Mouse (Mus musculus): ENCODE measurements around the gene Zfp536.

The Zfp536 gene

DNA sequence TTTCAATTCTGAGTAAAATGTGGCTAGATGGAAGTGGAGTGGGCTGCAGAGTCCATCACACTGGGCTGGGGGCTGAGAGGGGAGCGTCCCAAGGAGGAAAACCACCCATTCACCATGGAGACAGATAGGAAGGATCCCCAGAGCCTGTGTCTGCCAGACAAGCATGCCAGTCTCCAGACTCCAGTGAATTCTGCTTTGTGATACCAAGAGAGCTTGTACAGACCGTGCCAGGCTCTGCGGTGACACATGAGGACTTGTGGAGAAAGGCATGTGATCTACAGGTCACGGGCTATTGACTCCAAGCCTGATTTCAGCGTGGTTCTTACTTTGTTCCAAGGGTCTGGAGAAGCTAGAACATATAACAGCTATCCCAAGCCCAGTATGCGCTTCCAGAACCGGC is 230.5 kb downstream of the Zfp536 start:
- DNase-seq: no peak

DNA sequence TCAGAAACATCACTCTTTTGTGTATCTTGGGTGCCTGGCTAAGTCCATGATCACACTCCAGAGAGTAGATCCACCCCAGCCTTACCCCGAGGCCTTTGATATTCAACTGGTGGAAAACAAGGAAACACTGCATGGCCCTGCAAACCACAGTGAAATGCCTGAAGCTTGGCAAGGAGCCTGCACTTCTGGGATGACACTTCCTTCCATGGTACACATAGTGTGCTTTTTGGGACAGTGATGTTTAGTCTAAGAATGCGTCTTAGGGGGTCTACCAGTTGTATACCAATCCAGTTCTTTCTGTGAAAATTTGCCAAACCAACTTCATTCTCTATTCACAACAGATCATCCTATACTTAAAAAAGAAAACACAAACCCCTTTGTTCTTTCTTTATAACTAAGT is 242.3 kb downstream of the Zfp536 start:
- DNase-seq: no peak

DNA sequence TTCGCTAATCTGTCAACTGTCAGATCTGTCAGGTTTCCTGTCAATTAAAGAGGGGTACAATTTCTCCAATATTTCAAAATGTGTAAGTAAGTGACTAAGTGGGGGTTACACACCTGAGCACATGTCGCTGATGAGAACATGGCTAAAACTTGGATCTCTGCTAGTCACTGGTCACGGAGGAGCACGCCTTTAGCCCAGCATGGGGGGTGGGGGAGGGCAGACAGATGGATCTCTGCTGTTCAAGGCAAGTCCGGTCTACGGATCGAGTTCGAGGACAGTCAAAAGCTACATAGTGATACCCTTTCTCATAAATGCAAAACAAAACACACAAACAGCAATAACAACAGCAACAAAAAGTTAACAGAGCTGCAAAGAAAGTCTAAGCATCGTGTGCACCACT is 245.1 kb downstream of the Zfp536 start:
- no peak for DNase-seq

DNA sequence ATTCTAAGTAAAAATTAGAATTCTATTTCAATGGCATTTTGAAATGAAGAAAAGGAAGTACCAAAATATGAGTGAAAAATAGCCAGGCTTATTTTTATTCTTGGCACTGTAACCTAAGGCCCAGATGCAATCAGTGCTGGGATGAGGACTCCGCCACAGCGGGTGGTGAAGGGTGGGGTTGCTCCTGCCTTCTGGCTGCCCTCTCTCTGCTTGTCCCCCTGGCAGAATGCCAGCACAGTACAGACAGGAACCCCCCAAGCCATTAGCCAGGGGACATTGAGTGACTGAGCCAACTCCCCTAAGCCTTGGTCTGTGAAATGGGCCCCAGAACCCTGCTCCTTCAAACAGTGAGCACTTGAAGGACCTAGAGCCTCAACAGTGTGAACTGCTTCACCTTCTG is 245.6 kb downstream of the Zfp536 start:
- no peak for DNase-seq

DNA sequence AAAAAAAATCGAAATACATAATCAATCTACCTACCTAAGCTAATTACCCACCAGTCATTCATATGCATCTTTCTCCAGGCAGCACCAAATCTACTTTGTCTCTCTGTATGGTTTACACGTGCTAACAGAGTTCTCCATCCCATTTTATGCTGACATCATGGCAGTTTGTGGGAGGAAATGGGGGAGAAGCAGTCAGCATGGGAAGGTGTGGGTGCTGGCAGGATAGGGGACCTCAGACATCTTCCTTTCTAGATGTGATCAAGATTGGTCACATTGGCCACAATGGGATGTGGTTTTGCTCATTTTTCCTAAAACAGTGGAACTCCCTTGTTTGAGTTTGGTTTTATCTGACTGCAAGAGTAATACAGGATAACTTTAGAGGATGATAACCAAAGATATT is 252.0 kb downstream of the Zfp536 start:
- no peak for DNase-seq

DNA sequence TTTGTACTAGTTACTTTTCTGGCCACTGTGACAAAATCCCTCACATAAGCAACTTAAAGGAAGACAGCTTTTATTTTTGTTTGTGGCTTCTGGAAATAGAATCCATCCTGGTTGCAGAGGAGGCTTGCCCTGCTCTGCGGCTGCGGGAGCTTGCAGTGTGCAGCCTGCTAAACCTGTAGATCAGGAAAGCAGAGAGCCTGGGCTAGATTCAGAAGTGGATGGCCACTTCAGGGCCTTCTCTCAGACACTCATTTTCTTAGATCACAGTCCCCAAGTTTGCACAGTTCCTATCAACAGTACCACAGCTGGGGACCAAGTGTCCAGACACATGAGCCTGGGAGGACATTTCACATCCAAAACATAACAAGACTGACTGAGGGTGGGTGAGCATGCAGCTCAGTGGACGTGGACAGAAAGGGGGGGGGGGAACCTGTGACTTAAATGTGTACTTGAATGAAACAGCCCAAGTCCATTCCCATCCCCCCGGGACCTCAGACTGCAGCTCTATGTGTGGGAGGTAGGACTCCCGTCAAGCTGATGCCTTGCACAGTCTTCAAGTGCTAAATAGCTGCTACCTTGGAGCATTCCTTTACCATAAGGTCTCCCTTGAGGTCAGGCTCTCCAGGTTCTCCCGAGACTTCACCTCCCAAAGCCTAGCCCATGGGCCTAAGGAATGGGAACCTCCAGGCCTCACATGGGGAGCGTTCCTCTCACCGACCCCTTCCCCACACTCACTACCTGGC is 262.3 kb downstream of the Zfp536 start:
- DNase-seq: no peak

DNA sequence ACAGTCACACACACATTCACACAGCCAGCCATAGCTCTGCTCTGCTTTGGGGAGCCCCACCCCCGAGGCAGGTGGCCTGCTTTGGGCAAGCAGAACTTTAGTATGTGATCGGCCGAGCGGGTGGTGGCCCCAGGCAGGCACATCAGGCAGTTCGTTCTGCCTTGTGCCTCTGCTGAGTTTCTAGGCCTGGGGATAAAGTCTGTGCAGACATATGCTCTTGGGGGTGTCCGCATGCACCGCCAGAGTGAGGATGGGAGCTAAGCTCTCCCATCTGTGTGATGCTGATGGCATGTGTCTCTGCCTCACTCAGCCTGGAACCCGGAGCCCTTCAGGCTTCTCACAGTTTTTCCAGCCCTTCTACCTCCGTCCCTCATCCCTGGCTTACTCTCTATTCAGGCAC is 263.7 kb downstream of the Zfp536 start:
- no peak for DNase-seq

DNA sequence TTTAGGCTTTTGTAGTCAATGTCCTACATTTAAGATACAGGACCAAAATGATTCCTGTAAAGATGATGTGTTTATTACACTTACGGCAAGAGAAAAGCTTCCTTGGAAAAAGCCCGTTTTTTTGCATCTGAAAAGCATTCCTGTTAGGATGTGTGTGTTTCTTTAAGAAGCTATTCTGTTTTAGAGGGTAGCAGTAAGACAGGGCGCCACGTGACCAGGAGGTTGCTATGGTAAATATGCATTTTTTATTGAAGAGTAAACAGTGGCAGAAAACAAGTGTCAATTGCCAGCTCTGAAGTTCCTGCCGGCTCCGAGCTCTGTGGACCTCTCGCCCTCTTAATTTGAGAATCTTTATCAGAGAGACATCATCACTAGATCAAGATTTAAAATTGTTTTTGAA is 267.9 kb downstream of the Zfp536 start:
- DNase-seq: no peak

DNA sequence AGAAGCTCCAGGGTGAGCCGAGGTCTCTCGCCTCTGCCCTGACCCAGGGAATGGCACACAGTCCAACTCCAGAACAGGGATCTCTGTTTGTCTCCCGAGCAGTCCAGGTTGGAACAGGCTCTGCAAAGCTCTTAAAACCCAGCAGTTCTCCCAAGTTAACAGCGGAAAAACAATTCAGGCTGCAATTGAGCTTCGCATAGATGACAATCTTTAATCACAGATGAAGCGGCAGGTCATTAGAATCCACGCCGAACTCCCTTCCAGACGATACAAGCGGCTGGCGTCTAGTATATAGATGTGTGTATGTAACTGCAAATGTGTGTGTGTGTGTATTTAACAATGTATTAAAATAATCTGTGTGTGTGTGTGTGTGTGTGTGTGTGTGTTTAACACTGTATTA is 268.3 kb downstream of the Zfp536 start:
- no peak for DNase-seq

DNA sequence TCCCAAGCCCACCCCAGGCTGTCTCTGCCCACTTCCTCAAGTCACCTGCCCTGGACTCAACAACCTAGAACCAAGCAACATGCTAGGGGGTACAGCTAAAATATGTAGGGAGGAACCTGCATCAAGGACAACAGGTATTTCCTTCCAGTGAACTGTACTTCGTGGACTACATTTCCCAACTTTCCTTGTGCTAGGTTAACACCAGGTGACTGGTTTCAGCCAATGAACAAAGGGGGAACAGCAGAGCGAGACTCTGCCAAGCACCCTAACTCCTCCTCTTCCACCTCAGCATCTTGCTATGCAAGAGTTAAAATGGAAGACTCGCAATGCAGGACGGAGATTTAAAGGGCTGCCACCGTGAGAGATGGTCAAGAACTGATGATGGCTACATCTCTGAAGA is 274.6 kb downstream of the Zfp536 start:
- DNase-seq: no peak

DNA sequence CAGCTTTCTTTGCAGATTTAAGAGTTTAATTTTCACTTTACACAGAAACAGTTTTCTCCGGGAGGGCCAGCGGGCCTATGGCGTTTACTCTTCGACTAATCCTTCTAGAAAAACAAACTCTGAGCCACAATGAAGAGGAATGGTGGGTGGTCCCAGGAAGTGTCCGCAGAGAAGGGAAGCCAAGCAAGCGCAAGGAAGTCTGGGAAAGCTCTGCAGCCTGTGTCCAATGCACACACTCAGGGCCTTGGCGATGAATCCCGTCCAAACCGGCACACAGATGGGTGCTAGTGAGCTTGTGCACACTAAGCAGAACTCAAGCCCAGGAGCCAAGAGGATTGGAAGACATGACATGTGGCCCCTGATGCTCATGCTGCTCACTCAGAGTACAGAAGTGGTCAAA is 276.9 kb downstream of the Zfp536 start:
- DNase-seq: no peak

DNA sequence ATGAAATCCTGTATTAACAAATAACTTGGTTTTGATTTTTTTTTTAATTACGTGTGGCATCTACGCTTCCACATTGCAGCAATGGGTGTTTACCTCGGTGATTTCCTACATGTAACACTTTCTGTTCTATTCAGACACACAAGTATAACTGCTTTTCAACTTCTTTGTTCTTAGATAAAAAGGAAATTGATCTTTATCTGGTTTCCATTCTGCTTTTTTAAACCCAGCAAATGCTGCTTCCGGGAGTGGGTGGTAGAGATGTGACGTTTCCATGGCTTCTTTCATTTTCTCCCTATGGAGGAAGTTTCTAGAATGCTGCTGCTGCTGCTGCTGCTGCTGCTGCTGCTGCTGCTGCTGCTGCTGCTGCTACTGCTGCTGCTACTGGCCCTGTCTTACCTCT is 283.1 kb downstream of the Zfp536 start:
- peak; percentile 53 for DNase-seq

DNA sequence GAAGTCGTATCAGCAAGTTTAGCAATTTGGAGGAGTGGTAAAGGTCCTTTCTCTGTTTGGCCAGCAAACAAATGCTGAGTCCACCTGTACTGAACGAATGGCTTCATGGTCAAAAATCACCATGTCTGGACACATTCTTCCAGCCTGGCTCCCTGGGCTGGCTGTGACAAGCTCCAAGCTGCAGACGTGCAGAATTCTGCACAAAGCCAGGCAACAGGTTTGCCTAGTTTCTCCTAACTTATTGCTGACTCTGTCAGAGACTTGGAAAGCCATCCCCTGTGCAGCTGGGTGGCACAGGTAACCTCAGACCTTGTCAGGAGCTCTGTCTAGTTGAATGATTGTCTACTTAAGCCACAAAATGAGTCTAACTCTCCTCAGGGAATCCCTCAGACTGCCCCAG is 288.5 kb downstream of the Zfp536 start:
- DNase-seq: no peak

DNA sequence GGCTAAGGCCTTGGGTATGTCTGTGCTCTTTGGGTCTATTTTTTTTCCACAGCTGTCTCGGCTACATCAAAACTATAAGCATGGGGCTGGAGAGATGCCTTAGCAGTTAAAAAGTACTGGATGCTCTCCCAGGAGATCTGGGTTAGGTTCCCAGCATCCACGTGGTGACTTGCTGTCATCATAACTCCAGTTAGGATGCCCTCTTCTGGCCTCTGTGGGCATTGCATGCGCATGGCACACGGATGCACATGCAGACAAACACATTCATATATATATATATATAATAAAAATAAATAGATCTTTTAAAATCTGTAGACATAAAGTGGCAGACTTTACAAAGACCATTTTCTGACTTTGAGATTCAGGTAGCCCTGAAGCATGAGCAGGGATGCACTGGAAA is 290.9 kb downstream of the Zfp536 start:
- peak; percentile 38 for DNase-seq

DNA sequence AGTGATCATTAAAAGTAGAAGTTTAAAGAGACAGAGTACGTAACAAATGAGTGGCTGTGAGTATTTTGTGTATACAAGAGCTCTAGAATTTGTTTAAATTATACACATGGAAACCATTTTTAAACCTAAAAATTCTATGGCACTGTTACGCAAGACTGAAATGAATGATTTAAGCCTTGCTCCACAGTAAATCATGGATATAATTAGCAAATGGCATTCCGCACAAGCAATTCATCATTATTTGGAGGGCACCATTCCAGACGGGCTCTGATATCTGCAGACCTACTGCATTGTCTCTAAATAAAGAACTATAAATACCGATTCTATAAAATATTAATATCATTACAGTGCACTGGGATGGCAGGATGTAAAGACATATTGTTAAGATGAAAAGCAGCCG is 292.3 kb downstream of the Zfp536 start:
- DNase-seq: no peak

DNA sequence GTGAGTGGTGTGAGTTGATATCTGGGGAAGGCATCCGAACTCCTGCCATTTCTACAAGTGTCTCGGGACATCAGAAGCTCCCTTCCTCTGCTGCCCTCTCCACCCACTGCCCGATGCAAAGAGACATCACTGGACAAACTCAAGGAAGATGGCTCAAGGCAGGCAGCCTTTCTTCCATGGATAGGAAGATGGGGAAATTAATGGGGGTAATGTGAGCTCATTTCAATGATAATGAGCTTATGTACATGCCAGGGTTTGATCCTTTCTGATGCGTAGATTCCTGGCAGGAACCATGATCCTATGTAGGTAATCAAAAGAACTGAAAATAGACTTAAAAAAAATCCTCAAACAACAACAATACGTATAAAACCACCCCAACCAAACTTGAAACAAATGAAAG is 296.1 kb downstream of the Zfp536 start:
- no peak for DNase-seq

DNA sequence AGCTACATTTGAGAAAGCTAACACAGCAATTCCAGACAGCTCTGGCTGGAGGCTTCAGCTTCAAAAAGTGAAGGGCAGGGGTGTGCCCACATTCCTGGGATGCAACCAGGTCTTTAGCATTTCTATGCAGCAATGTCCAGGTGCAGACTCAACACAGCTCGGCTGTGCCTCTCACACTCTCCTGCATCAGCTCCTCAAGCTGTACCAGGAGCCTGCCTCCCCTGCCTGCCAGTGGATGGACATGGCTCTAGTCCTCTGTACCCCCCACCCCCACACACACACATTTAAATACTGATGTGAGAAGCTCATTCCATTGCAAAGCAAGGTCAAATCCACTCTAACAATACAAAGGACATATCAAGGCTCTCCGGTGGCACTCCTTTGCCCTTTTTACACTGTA is 298.0 kb downstream of the Zfp536 start:
- DNase-seq: no peak

DNA sequence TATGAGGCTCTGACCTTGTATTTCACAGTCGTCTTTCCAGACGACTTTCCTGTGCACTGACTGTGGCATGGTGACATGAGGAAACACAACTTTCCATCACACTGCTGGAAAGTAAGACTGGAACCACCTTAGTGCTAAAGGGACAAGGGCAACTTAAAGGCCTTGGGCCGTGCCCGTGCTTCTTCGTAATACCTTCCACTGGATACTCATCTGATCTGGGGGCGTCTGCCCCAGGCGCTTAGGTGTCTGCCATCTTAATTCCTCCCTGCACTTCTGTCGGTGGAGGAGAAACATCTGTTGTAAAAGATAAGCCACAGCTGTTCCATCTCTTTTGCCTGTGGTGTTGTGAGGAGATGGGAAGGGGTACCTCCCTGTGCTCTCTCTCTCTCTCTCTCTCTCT is 299.2 kb downstream of the Zfp536 start:
- DNase-seq: no peak

DNA sequence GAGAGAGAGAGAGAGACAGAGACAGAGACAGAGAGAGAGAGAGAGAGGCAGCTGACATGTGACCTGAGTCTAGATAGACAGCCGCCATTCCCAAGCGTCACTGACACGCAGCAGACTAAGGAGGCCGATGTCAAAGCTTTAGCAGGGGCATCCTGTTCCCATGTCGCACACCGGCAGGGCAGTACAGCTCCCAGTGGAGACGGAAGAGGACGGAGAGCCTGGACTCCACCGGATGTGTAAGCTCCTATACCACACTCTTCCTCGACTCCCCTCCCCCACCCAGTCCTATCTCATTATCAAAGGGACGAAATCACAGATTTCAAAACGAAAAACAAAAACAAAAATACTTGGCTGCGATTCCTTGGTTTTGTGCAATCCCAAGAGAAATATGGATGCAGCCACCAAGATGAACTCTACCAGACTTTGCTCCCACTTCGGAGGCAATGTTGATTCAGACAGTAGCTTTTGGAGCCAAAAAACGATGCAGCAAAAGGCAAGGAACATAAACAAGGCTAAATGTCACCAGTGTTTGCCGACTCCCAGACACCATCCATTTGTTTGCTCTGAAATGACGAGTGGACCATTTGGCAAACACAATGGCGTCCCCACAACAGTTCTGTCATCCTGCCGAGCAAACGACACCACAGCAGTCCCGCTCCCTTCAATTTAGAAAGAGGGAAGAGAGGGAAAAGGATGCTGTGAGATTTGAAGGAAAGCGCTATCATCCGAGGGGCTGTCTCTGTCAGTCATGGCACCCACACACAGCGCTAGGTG is 299.9 kb downstream of the Zfp536 start:
- DNase-seq: no peak

DNA sequence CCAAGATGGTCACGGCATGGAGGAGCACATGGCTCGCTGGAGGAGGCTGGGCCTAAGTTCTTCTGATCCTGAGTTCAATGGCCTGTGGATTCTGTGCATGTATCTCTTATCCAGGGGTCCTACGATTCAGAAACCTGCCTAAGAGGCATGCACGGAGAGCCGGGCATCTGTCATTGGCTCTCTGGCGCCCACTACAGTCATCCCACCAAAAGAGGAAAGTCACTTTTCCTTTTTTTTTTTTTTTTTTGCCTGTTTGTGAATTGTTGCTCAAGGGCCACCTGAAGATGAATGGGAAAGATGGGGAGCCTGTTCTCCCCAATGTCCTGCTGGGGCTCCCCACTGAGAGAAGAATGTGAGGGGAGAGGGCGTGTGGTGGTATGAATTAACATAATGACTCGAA is 301.7 kb downstream of the Zfp536 start:
- DNase-seq: peak; percentile 24

DNA sequence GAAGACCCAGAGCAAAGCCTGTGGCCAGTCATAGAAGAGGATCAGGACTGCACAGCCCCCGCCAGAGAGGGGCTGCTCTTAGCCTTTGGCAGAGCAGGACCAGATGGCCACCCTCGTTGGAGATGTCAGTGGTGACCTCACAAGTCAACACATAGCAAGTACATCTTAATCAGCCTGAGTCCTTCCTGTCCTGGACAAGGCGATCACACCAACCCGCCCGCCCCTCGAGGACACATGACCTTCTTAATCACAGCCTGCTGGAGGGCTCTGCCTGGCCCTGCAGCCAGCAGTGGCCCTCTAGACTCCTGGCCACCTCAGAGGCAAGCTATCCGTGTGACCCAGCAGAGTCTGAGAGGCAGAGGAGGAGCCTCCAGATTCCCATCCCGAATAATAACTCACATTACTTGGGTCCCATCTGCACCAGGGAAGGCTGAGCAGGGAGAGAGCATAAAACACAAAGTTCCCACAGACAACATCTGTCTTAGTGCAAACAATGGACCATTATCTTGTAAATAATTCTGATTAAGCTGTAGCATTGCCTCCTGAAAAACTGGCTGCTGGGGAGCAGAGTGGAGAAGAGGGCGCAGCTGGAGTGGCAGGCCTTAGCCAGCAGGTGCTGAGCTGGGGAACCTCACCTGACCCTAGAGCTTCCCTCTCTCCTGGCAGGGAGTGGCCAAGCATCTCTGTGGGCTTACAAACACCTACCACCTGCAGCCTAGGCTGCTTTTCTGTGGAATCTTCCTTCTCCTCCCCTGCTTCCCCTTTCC is 306.8 kb downstream of the Zfp536 start:
- no peak for DNase-seq

DNA sequence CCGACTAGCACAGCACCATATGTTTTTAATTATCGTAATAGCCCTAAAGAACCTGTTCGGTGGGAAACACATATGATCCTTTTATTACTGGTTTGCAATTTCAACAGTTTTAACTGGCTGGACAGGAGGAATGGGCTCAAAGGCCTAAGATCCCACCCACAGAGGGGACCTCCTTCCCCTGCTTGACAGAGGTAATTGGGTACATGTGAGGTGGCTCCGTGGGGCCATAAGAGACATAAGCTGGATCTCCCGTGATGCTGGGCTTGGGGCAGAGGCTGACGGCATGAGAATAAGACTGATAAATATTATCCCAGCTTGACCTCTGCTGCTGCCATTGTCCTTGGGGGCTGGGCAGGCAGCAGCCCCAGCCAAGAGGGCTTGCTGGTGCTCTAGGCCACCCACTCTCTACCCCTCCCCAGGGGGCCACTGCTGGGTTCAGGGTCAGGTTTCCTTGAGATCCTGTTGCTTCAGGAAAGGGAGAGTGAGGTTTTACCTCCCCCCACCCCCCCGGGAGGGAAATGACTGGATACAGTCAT is 309.2 kb downstream of the Zfp536 start:
- no peak for DNase-seq

DNA sequence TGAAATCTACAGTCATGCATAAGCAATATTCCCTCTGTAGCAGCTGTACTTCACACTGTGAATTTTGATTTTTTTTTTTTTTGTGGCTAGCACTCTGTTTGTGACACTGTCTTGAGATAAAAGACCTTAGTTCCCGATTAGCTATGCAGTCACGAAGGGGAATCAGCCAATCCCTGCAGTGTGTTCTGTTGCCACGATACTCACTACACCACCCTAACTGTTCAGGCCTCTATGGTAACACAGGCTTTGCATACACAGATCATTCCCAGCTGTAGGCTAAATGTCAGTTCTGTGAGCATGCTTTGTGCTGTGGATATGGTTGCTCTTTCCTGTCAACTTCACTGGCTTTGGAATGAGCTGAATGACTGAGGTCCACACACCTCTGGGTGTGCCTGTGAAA is 325.9 kb downstream of the Zfp536 start:
- DNase-seq: no peak

DNA sequence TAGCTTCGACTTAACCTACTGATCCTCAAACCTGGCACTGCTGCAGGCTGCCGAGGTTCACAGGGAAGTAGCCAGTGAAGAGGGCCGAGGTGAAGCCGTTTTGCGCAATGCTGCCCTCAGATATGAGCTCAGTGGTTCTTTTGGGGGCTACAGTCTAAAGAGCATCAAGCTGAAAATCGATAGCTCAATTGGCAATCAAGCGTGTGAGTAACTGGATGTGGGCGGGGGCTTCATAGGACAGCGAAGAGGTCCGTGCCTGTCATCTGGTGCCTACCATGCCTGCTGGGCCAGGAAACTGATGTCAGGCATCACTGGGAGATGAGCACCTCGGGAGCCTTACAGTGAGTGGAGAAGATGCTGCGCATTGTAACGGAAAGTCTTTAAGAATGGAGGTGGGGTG is 333.5 kb downstream of the Zfp536 start:
- DNase-seq: no peak
